20 mouse cellular contexts compared by ENCODE assay signal in the genomic region with DNA sequence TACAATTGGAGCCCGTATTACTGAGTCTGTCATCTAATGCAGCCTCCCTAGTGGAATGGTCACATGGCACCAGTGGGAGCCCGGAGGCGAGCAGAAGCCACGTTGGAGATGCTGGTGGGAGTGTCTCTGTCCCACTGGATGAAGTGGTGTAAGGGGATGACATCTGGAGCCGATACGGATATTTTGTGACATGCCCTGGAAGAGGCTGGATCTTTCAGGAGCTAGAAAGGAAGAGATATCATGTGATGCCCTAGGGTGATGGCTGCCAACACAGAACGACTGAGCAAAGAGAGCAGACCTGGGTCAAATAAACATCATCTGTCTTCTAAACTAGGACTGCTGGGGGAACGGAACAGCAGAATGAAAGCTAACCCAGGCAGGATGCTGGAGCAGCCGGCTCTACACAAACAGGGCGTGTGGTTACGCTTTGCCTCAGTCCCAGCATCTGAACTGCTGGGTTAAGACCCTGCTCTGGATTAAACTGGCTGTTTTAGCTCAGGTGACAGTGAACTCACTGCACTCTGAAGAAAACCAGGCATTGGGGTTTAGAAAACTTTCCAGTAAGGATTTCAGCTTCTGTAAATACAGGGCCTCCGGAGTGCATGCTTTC.
DNase-seq lines count a peak whose midpoint lies in the region; ATAC-seq and TF ChIP-seq lines count a peak whose summit lies in the region.
"Had no signal": no experiment of that assay in that cellular context is flagged by ENCODE, and none has a peak within 500 bp of the region (broad histone marks: within the 10 kb centered on the region; RNA-seq: fewer than 3 reads in every experiment).

No protein-coding gene starts in this region.

- H3K27ac ChIP-seq in hindbrain, embryonic 11.5 days (ENCODE audit: low read depth, low read length), result no peak overlapping the region
- H3K27ac ChIP-seq in hindbrain, embryonic 10.5 days, result no peak overlapping the region; the same call in 1 of the 2 replicates
- H3K27ac ChIP-seq in kidney, postnatal 0 days, result no peak overlapping the region; the same call in 1 of the 2 replicates
- H3K27ac ChIP-seq in kidney, adult 2 months (ENCODE audit: insufficient read depth, low read depth, low read length), result no peak overlapping the region
- H3K27ac ChIP-seq in stomach, embryonic 16.5 days (ENCODE audit: low read length), result no peak overlapping the region
- H3K27ac ChIP-seq: embryonic facial prominence, embryonic 15.5 days; limb, embryonic 12.5 days; liver, embryonic 12.5 days; lung, embryonic 15.5 days; midbrain, embryonic 12.5 days; neural tube, embryonic 15.5 days had no signal

- H3K27me3 ChIP-seq in hindbrain, embryonic 11.5 days (ENCODE audit: control insufficient read depth, insufficient read depth, low read length), result no peaks in the 10 kb centered on the region
- no peaks in the 10 kb centered on the region for H3K27me3 ChIP-seq in hindbrain, embryonic 10.5 days (ENCODE audit: insufficient read depth, poor library complexity, severe bottlenecking)
- H3K27me3 ChIP-seq in kidney, postnatal 0 days (ENCODE audit: insufficient read depth, low read length), result no peaks in the 10 kb centered on the region
- no peaks in the 10 kb centered on the region for H3K27me3 ChIP-seq in kidney, adult 2 months (replicated peaks; ENCODE audit: control insufficient read depth, insufficient read depth, low read length)
- no peaks in the 10 kb centered on the region; the same call in none of the 2 replicates for H3K27me3 ChIP-seq in stomach, embryonic 16.5 days (ENCODE audit: control insufficient read depth, insufficient read depth, low read length)
- H3K27me3 ChIP-seq: liver, embryonic 12.5 days; lung, embryonic 15.5 days; midbrain, embryonic 12.5 days; neural tube, embryonic 15.5 days had no signal

- TF ChIP-seq POLR2A in kidney, adult 2 months (IDR thresholded peaks at IDR 0.05; ENCODE audit: low read depth, low read length), result no peak

- no peak for DNase-seq in hindbrain, embryonic 11.5 days (ENCODE audit: low spot score)
- DNase-seq in hindbrain, embryonic 10.5 days (ENCODE audit: low spot score), result no peak
- DNase-seq in kidney, postnatal 0 days (ENCODE audit: low spot score), result peak; percentile 78
- no peak for DNase-seq in kidney, adult 2 months
- DNase-seq in retina, postnatal 1 day, result peak; percentile 59
- DNase-seq in retina, embryonic 14.5 days (ENCODE audit: low spot score), result no peak
- DNase-seq in natural killer cell, adult 2 months (ENCODE audit: low spot score in 2 of 2), result no peak
- DNase-seq: adrenal gland, postnatal 14 days; cerebellum, adult 11-12 months; cerebellum, postnatal 14 days; right cerebral cortex, postnatal 25 days had no signal

- H3K4me3 ChIP-seq in hindbrain, embryonic 11.5 days (ENCODE audit: low read depth, low read length), result no peak overlapping the region
- H3K4me3 ChIP-seq in hindbrain, embryonic 10.5 days, result no peak overlapping the region
- H3K4me3 ChIP-seq in kidney, postnatal 0 days (replicated peaks; ENCODE audit: low read depth, low read length), result no peak overlapping the region
- no peak overlapping the region for H3K4me3 ChIP-seq in kidney, adult 2 months (ENCODE audit: insufficient read depth, low read depth, low read length)
- H3K4me3 ChIP-seq in stomach, embryonic 16.5 days (replicated peaks; ENCODE audit: low read length), result no peak overlapping the region
- H3K4me3 ChIP-seq: embryonic facial prominence, embryonic 15.5 days; heart, embryonic 12.5 days; limb, embryonic 12.5 days; liver, embryonic 12.5 days; lung, embryonic 15.5 days; midbrain, embryonic 12.5 days; neural tube, embryonic 15.5 days had no signal

- no peaks in the 10 kb centered on the region for H3K36me3 ChIP-seq in hindbrain, embryonic 11.5 days (ENCODE audit: control insufficient read depth, insufficient read depth, low read length)
- H3K36me3 ChIP-seq in hindbrain, embryonic 10.5 days, result no peaks in the 10 kb centered on the region
- no peaks in the 10 kb centered on the region for H3K36me3 ChIP-seq in kidney, postnatal 0 days (ENCODE audit: insufficient read depth, low read length)
- no peaks in the 10 kb centered on the region for H3K36me3 ChIP-seq in kidney, adult 2 months (ENCODE audit: control insufficient read depth, insufficient read depth, low read length)
- H3K36me3 ChIP-seq in stomach, embryonic 16.5 days (ENCODE audit: control insufficient read depth, insufficient read depth, low read length), result no peaks in the 10 kb centered on the region
- H3K36me3 ChIP-seq: embryonic facial prominence, embryonic 15.5 days; G1E; heart, embryonic 12.5 days; limb, embryonic 12.5 days; liver, embryonic 12.5 days; lung, embryonic 15.5 days; midbrain, embryonic 12.5 days; neural tube, embryonic 15.5 days had no signal

- H3K4me2 ChIP-seq in hindbrain, embryonic 11.5 days (replicated peaks; ENCODE audit: low read depth, low read length), result no peak overlapping the region
- peak overlapping the region; percentile 32 for H3K4me2 ChIP-seq in kidney, postnatal 0 days (ENCODE audit: low read length)
- no peak overlapping the region for H3K4me2 ChIP-seq in stomach, embryonic 16.5 days (ENCODE audit: low read depth, low read length)
- H3K4me2 ChIP-seq: embryonic facial prominence, embryonic 15.5 days; heart, embryonic 12.5 days; limb, embryonic 12.5 days; liver, embryonic 12.5 days; lung, embryonic 15.5 days; midbrain, embryonic 12.5 days; neural tube, embryonic 15.5 days had no signal

- H3K9ac ChIP-seq in hindbrain, embryonic 11.5 days (ENCODE audit: low read depth, low read length), result no peak overlapping the region
- no peak overlapping the region for H3K9ac ChIP-seq in kidney, postnatal 0 days (ENCODE audit: low read depth, low read length)
- H3K9ac ChIP-seq in stomach, embryonic 16.5 days (ENCODE audit: low read length), result no peak overlapping the region
- H3K9ac ChIP-seq: embryonic facial prominence, embryonic 15.5 days; heart, embryonic 12.5 days; limb, embryonic 12.5 days; liver, embryonic 12.5 days; lung, embryonic 15.5 days; midbrain, embryonic 12.5 days; neural tube, embryonic 15.5 days had no signal

- ATAC-seq in hindbrain, embryonic 11.5 days (ENCODE audit: low FRiP score), result 0 out of 2 replicates have a peak, but pooled peaks have one; percentile 17
- peak; percentile 57; the same call in 1 of the 2 replicates for ATAC-seq in kidney, postnatal 0 days (replicated peaks; ENCODE audit: low FRiP score, low read depth)
- peak; percentile 66; the same call in 1 of the 2 replicates for ATAC-seq in stomach, embryonic 16.5 days (ENCODE audit: insufficient read depth, low FRiP score)
- ATAC-seq: liver, embryonic 12.5 days had no signal

- H3K4me1 ChIP-seq in hindbrain, embryonic 11.5 days (replicated peaks; ENCODE audit: control insufficient read depth, insufficient read depth, low read length), result no peaks in the 10 kb centered on the region
- H3K4me1 ChIP-seq in hindbrain, embryonic 10.5 days (replicated peaks), result peaks cover 51% of the 10 kb centered on the region
- H3K4me1 ChIP-seq in kidney, postnatal 0 days (replicated peaks; ENCODE audit: insufficient read depth, low read length), result peaks cover 10% of the 10 kb centered on the region; the same call in 1 of the 2 replicates
- no peaks in the 10 kb centered on the region for H3K4me1 ChIP-seq in kidney, adult 2 months (ENCODE audit: control insufficient read depth, insufficient read depth, low read length)
- H3K4me1 ChIP-seq in stomach, embryonic 16.5 days (ENCODE audit: control insufficient read depth, insufficient read depth, low read length), result no peaks in the 10 kb centered on the region

- WGBS in hindbrain, embryonic 11.5 days, result 51% methylated on average over 12 of the region's 12 CpGs
- 60% methylated on average over 12 of the region's 12 CpGs for WGBS in hindbrain, embryonic 10.5 days
- WGBS in kidney, postnatal 0 days, result 24% methylated on average over 12 of the region's 12 CpGs
- 40% methylated on average over 12 of the region's 12 CpGs for WGBS in kidney, adult 2 months
- WGBS in stomach, embryonic 16.5 days, result 33% methylated on average over 12 of the region's 12 CpGs

- no peak for TF ChIP-seq CTCF in kidney, postnatal 0 days (IDR thresholded peaks at IDR 0.05; ENCODE audit: low read depth)
- TF ChIP-seq CTCF in kidney, adult 2 months (conservative IDR thresholded peaks at IDR 0.05; ENCODE audit: insufficient read depth, insufficient read length, low read depth, low read length), result no peak

- no peaks in the 10 kb centered on the region for H3K9me3 ChIP-seq in hindbrain, embryonic 11.5 days (ENCODE audit: control insufficient read depth, low read length)
- H3K9me3 ChIP-seq in hindbrain, embryonic 10.5 days, result no peaks in the 10 kb centered on the region
- no peaks in the 10 kb centered on the region for H3K9me3 ChIP-seq in kidney, postnatal 0 days (replicated peaks; ENCODE audit: low read length)
- H3K9me3 ChIP-seq in stomach, embryonic 16.5 days (replicated peaks; ENCODE audit: control insufficient read depth, low read length), result no peaks in the 10 kb centered on the region
- H3K9me3 ChIP-seq: embryonic facial prominence, embryonic 15.5 days; G1E; heart, embryonic 12.5 days; limb, embryonic 12.5 days; liver, embryonic 12.5 days; lung, embryonic 15.5 days; midbrain, embryonic 12.5 days; neural tube, embryonic 15.5 days had no signal

Comparison
In these comparisons a context has a peak if more than half of its experiments do, and no peak if none do; other contexts are left out.
1. DNase-seq: peak in kidney, postnatal 0 days (single experiment) and retina, postnatal 1 day (single experiment); none in hindbrain, embryonic 11.5 days (single experiment), hindbrain, embryonic 10.5 days (single experiment), kidney, adult 2 months (single experiment), retina, embryonic 14.5 days (single experiment) and natural killer cell, adult 2 months (0 of 2).
2. Peak in every context shown above with its lines, with median percentiles within 50 percentile points of each other: ATAC-seq.